Mouse (Mus musculus) lung, postnatal 0 days (tissue): ENCODE measurements at regions not wholly inside any gene's neighbourhood (a gene's known extent, or its start where the extent isn't known, plus 50 kb on each side); places are given as distances from the start of the nearest gene placed in this dataset.

Source experiments
- CTCF ChIP-seq: IDR thresholded peaks from 2 replicates; pipeline ENCODE4 v1.5.1; 2016; ENCODE audit warnings: antibody characterized with exemption, mild to moderate bottlenecking
- EP300 ChIP-seq: IDR thresholded peaks from 2 replicates; pipeline ENCODE4 v1.6.1; 2016; ENCODE audit warnings: antibody characterized with exemption, mild to moderate bottlenecking, control low read depth

DNA sequence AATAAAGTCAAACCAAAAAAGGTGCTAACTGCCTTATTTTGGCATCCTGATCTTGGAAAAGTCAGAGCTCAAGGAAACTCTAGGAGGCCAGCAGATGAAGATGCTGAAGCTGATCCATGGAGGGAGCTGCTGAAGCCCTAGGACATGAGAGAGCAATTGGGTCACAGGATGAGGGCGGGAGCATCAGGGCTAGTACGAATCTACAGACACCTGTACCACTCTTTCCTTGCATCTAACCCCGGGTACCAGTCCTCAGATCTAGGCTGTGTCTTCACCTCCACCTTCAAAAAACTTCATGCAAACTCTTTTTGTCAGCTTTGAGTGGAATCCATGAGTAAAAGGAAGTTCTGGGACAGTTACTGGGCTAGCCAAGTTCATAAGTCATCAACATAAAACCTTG is 63.1 kb upstream of the Satb1 start:
- TF ChIP-seq EP300 (no peak), CTCF (no peak)
